Mouse (Mus musculus) heart, embryonic 13.5 days (tissue): ENCODE data around the gene Rnf26. TPM values are rescaled to one million over a fixed set of nuclear protein-coding genes. Genes with fewer than 3 reads are reported as not detected.
A peak's percentile ranks its signal among the peaks of the same experiment; 100 is the strongest.

Experiments used
- ATAC-seq: fragments of 200-750 bp; cut with Nextera tagmentation; 2 replicates; pipeline ENCODE4 v1.8.0; 2017; ENCODE audit warnings: moderate TSS enrichment; ENCODE audit not compliant: insufficient number of reproducible peaks, low FRiP score, low TSS enrichment; ENCODE audit errors: extremely low read depth
- H3K27ac ChIP-seq: fragments of 300-500 bp; sonication (generic); replicated peaks from 2 replicates; pipeline ENCODE4 v1.5.1; 2015; ENCODE audit warnings: moderate library complexity, mild to moderate bottlenecking, inconsistent platforms
- H3K27me3 ChIP-seq: fragments of 300-500 bp; sonication (generic); replicated peaks from 2 replicates; pipeline ENCODE4 v1.6.1; 2015; ENCODE audit warnings: mild to moderate bottlenecking, inconsistent platforms
- H3K36me3 ChIP-seq: fragments of 300-500 bp; sonication (generic); 2 replicates; pipeline ENCODE4 v1.6.1; 2015; ENCODE audit warnings: mild to moderate bottlenecking, inconsistent platforms
- H3K4me1 ChIP-seq: fragments of 300-500 bp; sonication (generic); 2 replicates; pipeline ENCODE4 v1.6.1; 2015; ENCODE audit warnings: inconsistent platforms
- H3K4me2 ChIP-seq: fragments of 300-500 bp; sonication (generic); 2 replicates; pipeline ENCODE4 v1.6.1; 2015; ENCODE audit warnings: inconsistent platforms, mild to moderate bottlenecking, moderate library complexity
- H3K4me3 ChIP-seq: fragments of 300-500 bp; sonication (generic); 2 replicates; pipeline ENCODE4 v1.5.1; 2015; ENCODE audit warnings: moderate library complexity, mild to moderate bottlenecking, inconsistent platforms
- H3K9ac ChIP-seq: fragments of 300-500 bp; sonication (generic); 2 replicates; pipeline ENCODE4 v1.6.1; 2015; ENCODE audit warnings: inconsistent platforms, mild to moderate bottlenecking, moderate library complexity
- H3K9me3 ChIP-seq: fragments of 300-500 bp; sonication (generic); 2 replicates; pipeline ENCODE4 v1.6.1; 2016; ENCODE audit warnings: inconsistent platforms
- WGBS: fragments of 180-500 bp; shearing (Covaris S2); methylation state at CpG from one replicate; pipeline ENCODE4 v1.1.7; 2015; ENCODE audit warnings: mixed read lengths; 5-methylcytosine and 5-hydroxymethylcytosine counted together
- polyA plus RNA-seq: library from polyadenylated mRNA; unstranded; fragments of >200 nt; fragmentation: Nextera tagmentation; extraction: Ambion mirVana; gene quantifications from 2 replicates; pipeline ENCODE4 v1.2.1, GENCODE M21; 2015

Rnf26 gene
- polyA plus RNA-seq, 1 experiment from 2014 or later = 39.3 TPM

DNA sequence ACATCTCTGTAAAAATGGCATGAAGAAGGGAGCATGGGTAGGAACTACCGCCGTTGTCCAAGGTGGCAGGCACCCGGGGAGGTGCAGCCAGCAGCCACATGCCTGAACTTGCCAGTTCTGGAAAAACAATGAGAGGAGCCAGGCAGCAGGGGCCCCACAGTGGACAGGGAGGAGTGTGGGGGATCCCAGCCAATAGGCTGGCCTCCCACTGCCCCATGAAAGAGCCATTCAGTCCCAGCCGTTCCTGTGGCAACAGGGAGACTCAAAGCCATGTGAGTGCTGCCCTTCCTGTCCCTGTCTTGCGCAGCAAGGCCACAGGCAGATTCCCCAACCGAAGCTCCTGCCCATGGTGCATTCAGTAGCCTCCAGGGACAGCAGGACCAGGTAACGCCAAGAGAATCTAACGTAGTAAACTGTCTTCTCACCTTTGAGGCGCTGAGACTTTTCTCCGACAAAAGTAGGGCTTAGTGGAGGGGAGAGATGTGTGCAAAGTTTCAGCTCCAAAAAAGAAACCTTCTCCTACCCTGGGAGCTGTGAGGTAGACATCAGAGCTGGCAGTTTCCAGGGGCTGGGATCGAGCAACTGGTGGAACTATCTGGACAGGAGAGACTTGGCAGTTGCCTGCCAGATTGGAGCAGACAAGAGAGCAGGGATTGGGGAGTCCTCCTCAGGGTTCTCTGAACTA is 41.3 kb downstream of the Rnf26 start:
- H3K4me1 ChIP-seq = peaks cover 88% of the 10 kb centered on the region
- peak overlapping the region; percentile 63 for H3K27ac ChIP-seq
- peak overlapping the region; percentile 84 for H3K9ac ChIP-seq
- 21% methylated on average over 11 of the region's 11 CpGs for WGBS
- H3K4me3 ChIP-seq = peak overlapping the region; percentile 51
- peaks cover 5% of the 10 kb centered on the region for H3K36me3 ChIP-seq
- no peaks in the 10 kb centered on the region for H3K9me3 ChIP-seq
- peak overlapping the region; percentile 78 for H3K4me2 ChIP-seq
- ATAC-seq = no peak
- H3K27me3 ChIP-seq = no peaks in the 10 kb centered on the region

DNA sequence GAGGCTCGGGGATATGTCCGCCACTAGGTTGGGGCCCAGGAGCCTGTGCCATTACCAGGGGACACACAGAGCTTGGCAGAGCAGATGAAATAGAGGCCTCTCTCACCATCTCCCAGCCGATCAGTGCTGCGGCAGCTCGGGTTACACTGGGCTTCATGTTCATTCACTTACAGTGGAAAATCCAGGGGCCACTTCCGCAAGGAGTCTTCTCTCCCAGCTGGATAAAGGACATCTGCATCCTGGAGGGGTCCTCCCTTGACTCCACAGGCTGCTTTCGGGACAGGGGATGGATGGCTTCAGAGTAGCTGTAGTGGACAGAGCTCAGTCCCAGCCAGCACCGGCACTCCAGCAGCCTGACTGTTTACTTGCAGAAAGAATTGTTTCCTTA is 42.5 kb downstream of the Rnf26 start:
- peak overlapping the region; percentile 93; the same call in 1 of the 2 replicates for H3K27ac ChIP-seq
- peaks cover 2% of the 10 kb centered on the region for H3K36me3 ChIP-seq
- 18% methylated on average over 8 of the region's 8 CpGs for WGBS
- H3K4me1 ChIP-seq = peaks cover 76% of the 10 kb centered on the region
- H3K27me3 ChIP-seq = no peaks in the 10 kb centered on the region
- H3K9me3 ChIP-seq = no peaks in the 10 kb centered on the region
- no peak for ATAC-seq
- H3K9ac ChIP-seq = peak overlapping the region; percentile 84
- peak overlapping the region; percentile 78 for H3K4me2 ChIP-seq
- H3K4me3 ChIP-seq = peak overlapping the region; percentile 51

DNA sequence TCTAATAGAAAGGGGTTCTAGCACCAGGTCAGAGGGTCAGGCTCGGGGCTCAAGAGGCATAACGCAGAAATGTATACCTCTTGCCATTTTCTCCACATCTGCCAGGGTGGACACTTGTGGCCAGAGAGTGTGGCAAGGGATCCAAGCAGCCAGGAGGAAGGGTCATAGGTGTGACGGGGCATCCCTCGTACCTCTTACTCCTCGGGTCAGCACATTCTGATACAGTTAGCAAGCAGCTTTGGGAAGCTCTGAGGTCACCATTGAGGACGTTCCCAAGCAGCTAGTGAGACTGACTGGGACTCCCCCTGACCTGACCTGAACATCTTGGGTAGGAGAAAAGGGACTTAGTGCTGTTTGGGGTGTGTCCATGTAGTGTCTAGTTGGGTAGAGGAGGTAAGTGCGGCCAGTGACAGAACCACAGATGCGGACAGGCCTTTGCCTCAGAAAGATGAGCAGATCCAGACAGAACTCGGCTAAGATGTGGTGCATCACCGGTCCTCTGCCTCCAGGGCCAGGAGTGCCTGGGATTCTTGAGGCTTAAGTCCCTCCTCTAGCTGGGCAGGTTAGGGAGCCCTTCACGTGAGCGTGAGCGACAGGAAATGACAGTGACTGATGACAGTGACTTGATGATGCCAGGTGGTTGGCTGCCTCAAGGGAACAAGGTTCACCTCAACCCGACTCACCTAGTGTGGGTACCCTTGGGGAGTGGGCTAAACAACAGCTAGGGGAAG is 43.0 kb downstream of the Rnf26 start:
- Histone ChIP-seq H3K9me3 (no peaks in the 10 kb centered on the region), H3K4me1 (peaks cover 70% of the 10 kb centered on the region), H3K4me2 (peak overlapping the region; percentile 78), H3K27ac (peak overlapping the region; percentile 93), H3K4me3 (peak overlapping the region; percentile 51), H3K36me3 (no peaks in the 10 kb centered on the region), H3K27me3 (no peaks in the 10 kb centered on the region), H3K9ac (peak overlapping the region; percentile 84)
- no peak for ATAC-seq
- WGBS = 39% methylated on average over 14 of the region's 14 CpGs

DNA sequence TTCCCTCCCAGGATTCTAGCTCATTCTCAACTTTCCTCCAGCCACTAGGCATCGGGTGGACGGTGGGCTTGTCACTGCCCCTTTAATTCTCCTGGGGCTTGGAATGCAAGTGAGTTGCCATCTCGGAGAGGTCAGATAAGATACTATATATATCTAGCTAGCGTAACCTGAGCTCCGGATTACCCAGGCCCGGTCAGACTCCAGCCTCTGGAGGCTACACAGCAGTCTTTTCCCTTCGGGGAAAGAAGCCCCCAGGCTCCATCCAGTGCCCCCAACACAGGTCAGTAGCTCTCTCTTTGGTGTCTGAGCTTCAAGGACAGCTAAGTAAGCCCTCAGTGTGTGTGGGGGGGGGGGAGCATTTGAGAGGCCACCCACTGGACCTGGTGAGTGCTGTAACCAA is 44.1 kb downstream of the Rnf26 start:
- peak overlapping the region; percentile 51 for H3K4me3 ChIP-seq
- H3K4me1 ChIP-seq = peaks cover 63% of the 10 kb centered on the region
- peak overlapping the region; percentile 78 for H3K4me2 ChIP-seq
- peak overlapping the region; percentile 93 for H3K27ac ChIP-seq
- no peaks in the 10 kb centered on the region for H3K36me3 ChIP-seq
- ATAC-seq = no peak
- WGBS = 2% methylated on average over 7 of the region's 7 CpGs
- H3K9ac ChIP-seq = peak overlapping the region; percentile 84
- no peaks in the 10 kb centered on the region for H3K27me3 ChIP-seq
- no peaks in the 10 kb centered on the region for H3K9me3 ChIP-seq

DNA sequence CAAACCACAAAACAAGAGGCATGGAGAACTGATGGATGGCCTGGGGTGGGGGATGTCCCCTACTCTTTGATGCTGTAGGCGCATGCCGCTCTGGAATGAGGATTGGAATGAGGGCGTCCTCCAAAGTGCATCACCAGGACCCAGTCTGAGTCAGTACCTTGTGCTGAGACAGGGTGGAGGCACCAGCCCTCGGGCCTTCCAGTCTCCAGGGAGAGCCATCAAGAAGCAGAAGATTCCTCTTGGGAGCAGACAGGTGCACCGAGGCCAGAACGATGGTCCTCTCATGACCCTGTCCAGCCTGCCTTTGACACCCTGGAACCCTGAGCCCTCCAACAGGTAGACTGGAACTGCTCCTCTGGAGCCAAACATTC is 45.4 kb downstream of the Rnf26 start:
- Histone ChIP-seq H3K4me3 (peak overlapping the region; percentile 58), H3K9ac (peak overlapping the region; percentile 78), H3K4me1 (peaks cover 55% of the 10 kb centered on the region), H3K27ac (peak overlapping the region; percentile 8), H3K27me3 (no peaks in the 10 kb centered on the region), H3K9me3 (no peaks in the 10 kb centered on the region), H3K36me3 (no peaks in the 10 kb centered on the region), H3K4me2 (peak overlapping the region; percentile 78)
- no peak for ATAC-seq
- WGBS = 57% methylated on average over 6 of the region's 6 CpGs

DNA sequence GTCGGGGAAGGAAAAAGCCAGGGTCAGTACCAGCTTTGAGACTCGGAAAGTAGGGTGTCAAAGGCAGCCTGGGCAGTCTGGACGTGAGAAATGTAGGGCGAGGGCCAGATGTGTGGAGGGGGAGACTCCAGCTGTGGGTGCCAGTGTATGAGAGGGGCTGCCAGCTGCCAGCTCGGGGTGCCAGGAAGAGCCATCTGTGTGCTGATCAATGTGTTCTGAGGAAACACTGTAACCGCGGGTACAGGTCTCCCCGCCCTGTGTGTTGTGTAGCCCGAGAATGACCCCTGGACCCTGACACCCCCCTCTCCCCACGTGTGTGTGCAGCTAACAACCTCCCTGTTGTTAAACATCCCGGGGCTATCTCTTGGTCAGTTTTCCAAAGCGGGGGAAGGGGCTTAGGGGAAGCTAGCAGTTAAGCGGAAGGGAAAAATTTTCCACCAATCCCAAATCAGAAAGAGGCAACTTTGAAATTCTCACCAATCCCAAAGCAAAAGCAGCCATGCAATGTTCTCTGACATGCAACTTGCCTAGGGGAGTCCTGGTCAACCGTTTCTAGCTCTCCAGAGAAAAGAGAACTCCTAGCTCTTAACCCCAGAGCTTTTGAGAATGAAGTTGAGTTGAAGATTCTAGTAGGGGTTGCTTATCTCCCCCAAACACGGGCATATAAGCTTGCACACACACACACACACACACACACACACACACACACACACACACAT is 45.9 kb downstream of the Rnf26 start:
- H3K36me3 ChIP-seq = no peaks in the 10 kb centered on the region
- ATAC-seq = 0 out of 2 replicates have a peak, but pooled peaks have one; percentile 3
- peak overlapping the region; percentile 78 for H3K4me2 ChIP-seq
- peak overlapping the region; percentile 8 for H3K27ac ChIP-seq
- H3K4me3 ChIP-seq = peak overlapping the region; percentile 58
- H3K4me1 ChIP-seq = peaks cover 50% of the 10 kb centered on the region
- H3K9ac ChIP-seq = peak overlapping the region; percentile 78
- WGBS = 2% methylated on average over 15 of the region's 15 CpGs
- no peaks in the 10 kb centered on the region for H3K9me3 ChIP-seq
- no peaks in the 10 kb centered on the region for H3K27me3 ChIP-seq

DNA sequence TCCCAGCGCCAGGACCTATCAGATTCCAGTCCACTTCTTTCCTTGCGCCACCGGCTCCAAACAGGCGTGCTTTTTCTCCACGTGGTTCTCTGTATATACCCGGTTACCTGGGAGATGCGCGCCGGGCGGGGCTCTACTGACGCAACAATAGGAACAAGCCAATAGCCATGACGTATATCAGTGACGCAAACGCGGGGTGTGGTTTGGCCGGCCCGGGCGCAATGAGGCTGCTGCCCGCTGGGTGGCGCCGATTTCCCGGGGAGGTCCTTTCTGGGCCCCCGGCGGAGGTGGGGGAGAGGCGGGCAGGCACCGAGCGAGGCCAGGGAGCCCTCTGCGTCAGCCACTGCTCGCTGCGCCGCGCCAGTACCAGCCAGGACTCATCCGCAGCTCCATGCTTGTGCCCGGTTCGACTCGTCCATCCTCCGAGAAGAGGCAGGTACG is 46.5 kb downstream of the Rnf26 start, which contains the start of gene Usp2:
Gene Usp2, plus strand, starts transcription at position 237 of the 441 bp plus-strand sequence.
- H3K27me3 ChIP-seq = no peaks in the 10 kb centered on the region
- no peaks in the 10 kb centered on the region for H3K9me3 ChIP-seq
- H3K4me1 ChIP-seq = peaks cover 44% of the 10 kb centered on the region
- peak within 1 kb of the TSS; percentile 58 for H3K4me3 ChIP-seq
- WGBS = under 1% methylated on average over 38 of the region's 38 CpGs
- H3K27ac ChIP-seq = peak within 1 kb of the TSS; percentile 8
- H3K36me3 ChIP-seq = no peaks in the 10 kb centered on the region
- H3K9ac ChIP-seq = peak within 1 kb of the TSS; percentile 78
- peak; percentile 84 for ATAC-seq
- peak within 1 kb of the TSS; percentile 78 for H3K4me2 ChIP-seq

DNA sequence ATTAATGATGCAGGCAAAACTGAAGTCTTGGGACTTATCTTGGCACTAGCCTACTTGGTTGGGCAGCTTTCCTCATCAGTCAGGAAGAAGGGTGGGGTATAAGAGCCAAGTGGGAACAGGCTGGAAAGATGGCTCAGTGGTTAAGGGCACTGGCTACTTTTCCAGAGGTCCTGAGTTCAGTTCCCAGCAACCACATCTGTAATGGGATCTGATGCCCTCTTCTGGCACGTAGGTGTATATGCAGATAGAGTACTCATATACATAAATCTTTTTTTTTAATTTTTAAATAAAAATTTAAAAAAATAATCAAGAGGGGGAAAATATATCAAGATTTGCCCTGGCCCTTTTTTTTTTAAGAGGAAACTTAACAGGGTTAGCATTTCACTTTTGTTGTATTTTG is 48.1 kb downstream of the Rnf26 start:
- no peaks in the 10 kb centered on the region for H3K36me3 ChIP-seq
- H3K4me3 ChIP-seq = no peak overlapping the region
- no peaks in the 10 kb centered on the region for H3K27me3 ChIP-seq
- peaks cover 28% of the 10 kb centered on the region for H3K4me1 ChIP-seq
- H3K9ac ChIP-seq = no peak overlapping the region
- no peak overlapping the region for H3K27ac ChIP-seq
- H3K9me3 ChIP-seq = no peaks in the 10 kb centered on the region
- ATAC-seq = no peak
- 26% methylated on average over 1 of the region's 1 CpGs for WGBS
- no peak overlapping the region for H3K4me2 ChIP-seq

DNA sequence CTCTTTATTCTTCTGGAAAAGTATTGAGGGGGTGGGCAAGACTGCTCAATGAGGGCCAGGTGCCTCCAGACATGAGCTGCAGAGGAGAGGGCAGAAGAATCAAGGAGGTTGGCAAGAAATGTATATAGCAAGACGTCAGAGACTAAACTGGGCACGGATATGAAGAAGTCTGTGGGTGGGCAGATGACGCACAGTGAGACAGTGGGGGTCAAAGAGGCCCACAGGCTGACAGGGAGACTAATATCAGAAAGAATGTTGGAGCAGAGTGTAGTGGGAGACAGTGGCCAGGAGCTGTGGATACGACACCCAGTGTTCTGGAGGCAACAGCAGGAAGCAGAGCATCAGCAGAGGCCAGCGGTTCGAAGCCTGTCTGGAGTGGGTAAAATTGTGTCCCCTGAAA is 54.7 kb downstream of the Rnf26 start:
- Histone ChIP-seq H3K9me3 (no peaks in the 10 kb centered on the region), H3K9ac (no peak overlapping the region), H3K27me3 (peaks cover 7% of the 10 kb centered on the region; the same call in 1 of the 2 replicates), H3K4me3 (no peak overlapping the region), H3K36me3 (no peaks in the 10 kb centered on the region), H3K4me2 (no peak overlapping the region), H3K27ac (no peak overlapping the region), H3K4me1 (peaks cover 3% of the 10 kb centered on the region; the same call in 1 of the 2 replicates)
- WGBS = 76% methylated on average over 6 of the region's 6 CpGs
- ATAC-seq = no peak

DNA sequence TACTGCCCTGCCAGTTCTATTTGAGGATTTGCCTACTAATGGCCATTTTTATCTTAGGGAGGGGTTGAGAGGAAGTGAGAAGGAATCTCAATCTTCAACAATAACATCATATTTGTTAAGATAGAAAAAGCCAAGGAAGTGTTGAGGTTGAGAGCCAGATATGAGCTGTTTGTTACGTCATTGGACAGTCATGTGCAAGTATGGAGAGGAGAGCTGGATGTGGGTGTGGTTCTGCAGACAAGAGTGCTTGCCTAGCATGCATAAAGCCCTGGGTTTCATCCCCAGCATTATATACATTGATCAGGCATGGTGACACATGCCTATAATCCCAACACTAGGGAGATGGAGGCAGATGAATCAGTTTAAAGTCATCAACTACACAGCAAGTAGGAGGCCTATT is 59.4 kb downstream of the Rnf26 start:
- WGBS = 49% methylated on average over 1 of the region's 1 CpGs
- Histone ChIP-seq H3K4me3 (no peak overlapping the region), H3K4me1 (peaks cover 4% of the 10 kb centered on the region; the same call in 1 of the 2 replicates), H3K36me3 (no peaks in the 10 kb centered on the region), H3K9ac (no peak overlapping the region), H3K27me3 (peaks cover 14% of the 10 kb centered on the region; the same call in 1 of the 2 replicates), H3K27ac (no peak overlapping the region), H3K4me2 (no peak overlapping the region), H3K9me3 (no peaks in the 10 kb centered on the region)
- no peak for ATAC-seq

DNA sequence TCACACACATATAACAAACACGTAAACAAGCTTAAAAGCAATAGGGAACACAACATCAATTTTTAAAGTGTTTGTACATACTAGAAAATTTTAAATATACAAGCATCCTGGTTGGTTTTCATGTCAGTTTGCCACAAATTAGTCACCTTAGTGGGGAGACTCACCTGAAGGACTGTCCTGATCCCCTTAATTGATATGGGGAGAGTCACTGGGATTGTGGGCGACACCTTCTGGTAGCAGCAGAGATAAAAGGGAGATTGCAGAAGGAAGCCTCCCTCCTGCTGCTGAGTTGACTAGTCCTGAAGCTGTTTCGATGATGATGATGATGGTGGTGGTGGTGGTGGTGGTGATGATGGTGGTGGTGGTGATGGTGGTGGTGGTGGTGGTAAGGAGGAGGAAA is 60.5 kb downstream of the Rnf26 start:
- Histone ChIP-seq H3K27ac (no peak overlapping the region), H3K36me3 (no peaks in the 10 kb centered on the region), H3K4me3 (no peak overlapping the region), H3K4me1 (peaks cover 8% of the 10 kb centered on the region; the same call in 1 of the 2 replicates), H3K27me3 (peaks cover 13% of the 10 kb centered on the region; the same call in 1 of the 2 replicates), H3K9ac (no peak overlapping the region), H3K4me2 (no peak overlapping the region), H3K9me3 (no peaks in the 10 kb centered on the region)
- 56% methylated on average over 3 of the region's 3 CpGs for WGBS
- ATAC-seq = no peak
